Mouse (Mus musculus) forebrain, embryonic 15.5 days (tissue): ENCODE results near the gene Cyyr1. TPM values are rescaled to one million over a fixed set of nuclear protein-coding genes. Genes with fewer than 3 reads are reported as not detected.
"Not testable (repeated sequence)": the region's sequence is repeated elsewhere in the genome, so short reads cannot be mapped to it uniquely, and the experiment has no call there.

Source experiments
- ATAC-seq: fragments of 200-750 bp; cut with Nextera tagmentation; replicated peaks from 2 replicates; pipeline ENCODE4 v1.8.0; 2017; ENCODE audit warnings: mild to moderate bottlenecking, moderate TSS enrichment, moderate library complexity
- H3K27ac ChIP-seq: fragments of 300-500 bp; sonication (generic); replicated peaks from 2 replicates; pipeline ENCODE4 v1.5.1; 2015; ENCODE audit warnings: mild to moderate bottlenecking, inconsistent platforms
- H3K27me3 ChIP-seq: fragments of 300-500 bp; sonication (generic); 2 replicates; pipeline ENCODE4 v1.6.1; 2015; ENCODE audit warnings: inconsistent platforms
- H3K36me3 ChIP-seq: fragments of 300-500 bp; sonication (generic); 2 replicates; pipeline ENCODE4 v1.6.1; 2015; ENCODE audit warnings: mild to moderate bottlenecking, inconsistent platforms
- H3K4me1 ChIP-seq: fragments of 300-500 bp; sonication (generic); 2 replicates; pipeline ENCODE4 v1.6.1; 2015; ENCODE audit warnings: inconsistent platforms
- H3K4me2 ChIP-seq: fragments of 300-500 bp; sonication (generic); replicated peaks from 2 replicates; pipeline ENCODE4 v1.6.1; 2015; ENCODE audit warnings: mild to moderate bottlenecking, inconsistent platforms
- H3K4me3 ChIP-seq: fragments of 300-500 bp; sonication (generic); 2 replicates; pipeline ENCODE4 v1.5.1; 2015; ENCODE audit warnings: mild to moderate bottlenecking, inconsistent platforms
- H3K9ac ChIP-seq: fragments of 300-500 bp; sonication (generic); replicated peaks from 2 replicates; pipeline ENCODE4 v1.6.1; 2015; ENCODE audit warnings: mild to moderate bottlenecking, inconsistent platforms
- H3K9me3 ChIP-seq: fragments of 300-500 bp; sonication (generic); 2 replicates; pipeline ENCODE4 v1.6.1; 2016; ENCODE audit warnings: inconsistent platforms
- WGBS: fragments of 180-500 bp; shearing (Covaris S2); methylation state at CpG from one replicate; pipeline ENCODE4 v1.1.7; 2015; ENCODE audit warnings: mixed read lengths; 5-methylcytosine and 5-hydroxymethylcytosine counted together
- polyA plus RNA-seq: library from polyadenylated mRNA; unstranded; fragments of >200 nt; fragmentation: Nextera tagmentation; extraction: Ambion mirVana; gene quantifications from 2 replicates; pipeline ENCODE4 v1.2.1, GENCODE M21; 2015

The Cyyr1 gene
- polyA plus RNA-seq = 2.0 and 2.6 TPM in 2 replicates

DNA sequence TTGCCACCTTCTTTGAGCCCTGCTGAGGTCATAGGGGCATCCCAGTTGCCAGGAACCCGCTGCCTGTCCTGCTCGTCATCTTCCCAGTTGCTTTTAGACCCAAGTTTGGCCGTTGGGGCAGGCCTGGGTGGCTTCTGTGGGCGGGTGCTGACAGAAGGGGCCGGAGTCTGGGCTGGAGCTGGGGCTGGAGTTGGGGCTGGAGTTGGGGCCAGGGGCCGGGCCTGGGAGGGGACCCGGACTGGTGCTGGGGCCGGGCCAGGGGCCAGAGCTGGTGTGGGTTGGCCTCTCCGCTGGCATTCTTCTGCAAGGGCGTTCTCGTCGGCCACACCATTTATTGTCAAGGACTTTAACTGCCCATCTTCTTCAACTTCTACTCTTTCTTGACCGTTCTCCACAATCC lies at the start of gene Cyyr1:
TSS of gene Cyyr1 (minus strand) at position 101 of the 400 bp plus-strand sequence.
- WGBS = 85% methylated on average over 12 of the region's 13 CpGs
- H3K9me3 ChIP-seq = not testable (repeated sequence)

DNA sequence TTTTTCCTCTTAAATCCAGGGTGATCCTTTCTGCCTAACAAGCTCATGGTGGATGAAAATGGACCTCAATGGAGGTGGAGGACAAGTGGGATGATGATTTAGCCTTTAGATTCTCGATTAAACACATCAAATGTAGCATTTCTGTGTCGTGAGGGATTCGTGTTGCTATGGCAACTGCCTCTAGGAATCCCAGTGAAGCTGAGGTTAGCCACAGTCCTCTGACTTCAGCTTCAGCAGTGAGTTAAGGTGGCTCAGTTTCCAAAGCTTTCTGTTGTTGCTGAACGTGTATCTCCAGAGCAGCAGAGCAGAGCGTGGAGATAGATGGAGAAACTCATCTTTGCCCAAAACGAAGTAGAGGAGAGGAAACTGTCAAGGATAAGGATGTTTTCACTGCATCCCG lies 35.6 kb upstream of the Cyyr1 start:
- WGBS = 65% methylated on average over 7 of the region's 7 CpGs
- no peak for ATAC-seq
- Histone ChIP-seq H3K27ac (no peak overlapping the region), H3K36me3 (no peaks in the 10 kb centered on the region), H3K4me3 (no peak overlapping the region), H3K27me3 (no peaks in the 10 kb centered on the region), H3K9ac (no peak overlapping the region), H3K4me1 (no peaks in the 10 kb centered on the region), H3K4me2 (no peak overlapping the region), H3K9me3 (no peaks in the 10 kb centered on the region)

More for the DNA sequence above, at the start of gene Cyyr1:
- H3K27ac ChIP-seq, H3K4me2 ChIP-seq, ATAC-seq, H3K4me3 ChIP-seq, H3K27me3 ChIP-seq, H3K9ac ChIP-seq, H3K36me3 ChIP-seq: not testable (repeated sequence)
- peaks cover 13% of the 10 kb centered on the region for H3K4me1 ChIP-seq

DNA sequence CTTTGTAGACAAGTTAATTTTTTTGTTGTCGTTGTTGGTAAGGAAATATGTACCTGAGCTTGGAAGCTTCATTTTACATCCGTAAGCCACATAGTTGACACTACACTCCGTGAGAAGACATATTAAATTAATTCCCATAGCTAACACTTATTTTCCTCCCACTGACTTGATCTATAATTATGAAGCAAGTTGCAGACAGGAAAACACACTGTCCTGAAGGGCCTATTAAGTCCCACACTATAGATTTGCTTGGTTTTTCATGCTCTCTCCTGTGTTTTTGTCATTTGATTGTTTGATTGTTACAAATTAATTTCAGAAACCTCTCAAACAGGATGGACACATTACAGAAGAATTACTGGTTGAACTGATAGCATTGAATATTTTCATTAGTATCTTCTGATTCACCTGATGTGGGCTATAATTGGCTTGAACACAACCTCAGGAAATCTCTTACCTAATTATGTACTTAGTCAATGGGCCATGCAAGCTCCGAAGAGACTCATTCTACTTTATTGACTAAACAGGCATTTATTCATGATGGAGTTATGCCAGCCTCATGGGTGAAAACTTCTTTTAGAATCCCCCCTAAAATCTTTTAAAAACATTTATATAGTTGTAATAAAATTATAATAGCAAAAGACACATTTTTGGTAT lies 34.5 kb upstream of the Cyyr1 start:
- Histone ChIP-seq H3K4me1 (no peaks in the 10 kb centered on the region), H3K36me3 (no peaks in the 10 kb centered on the region)
- no peak for ATAC-seq

DNA sequence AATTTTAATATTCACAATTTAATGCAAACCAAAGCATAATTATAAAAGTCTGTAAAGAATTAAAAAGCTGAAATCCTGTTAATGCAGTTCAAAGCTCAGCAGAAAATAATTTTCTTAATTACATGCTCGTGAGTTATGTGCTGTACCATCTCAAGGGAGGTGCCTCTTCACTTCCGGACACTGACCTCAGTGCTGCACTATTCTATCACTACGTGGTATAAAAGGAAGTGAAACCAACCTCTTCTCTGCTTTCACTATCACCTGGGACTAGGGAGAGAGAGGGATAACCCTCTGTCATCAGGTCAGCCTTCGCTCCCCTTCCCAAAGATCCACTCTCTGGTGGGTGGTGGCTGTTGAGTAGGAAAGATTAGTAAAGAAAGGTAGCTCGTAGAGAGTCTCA lies 13.3 kb upstream of the Cyyr1 start:
- H3K9ac ChIP-seq = no peak overlapping the region
- H3K4me1 ChIP-seq = no peaks in the 10 kb centered on the region
- H3K4me2 ChIP-seq = no peak overlapping the region
- H3K27ac ChIP-seq = no peak overlapping the region
- H3K27me3 ChIP-seq = no peaks in the 10 kb centered on the region
- no peaks in the 10 kb centered on the region for H3K9me3 ChIP-seq
- H3K36me3 ChIP-seq = no peaks in the 10 kb centered on the region
- ATAC-seq = no peak
- no peak overlapping the region for H3K4me3 ChIP-seq
- WGBS = 83% methylated on average over 5 of the region's 5 CpGs

More for the DNA sequence above, 34.5 kb upstream of the Cyyr1 start:
- Histone ChIP-seq H3K27ac (no peak overlapping the region), H3K9ac (no peak overlapping the region), H3K27me3 (no peaks in the 10 kb centered on the region), H3K4me3 (no peak overlapping the region), H3K4me2 (no peak overlapping the region), H3K9me3 (no peaks in the 10 kb centered on the region)
- 86% methylated on average over 4 of the region's 4 CpGs for WGBS

DNA sequence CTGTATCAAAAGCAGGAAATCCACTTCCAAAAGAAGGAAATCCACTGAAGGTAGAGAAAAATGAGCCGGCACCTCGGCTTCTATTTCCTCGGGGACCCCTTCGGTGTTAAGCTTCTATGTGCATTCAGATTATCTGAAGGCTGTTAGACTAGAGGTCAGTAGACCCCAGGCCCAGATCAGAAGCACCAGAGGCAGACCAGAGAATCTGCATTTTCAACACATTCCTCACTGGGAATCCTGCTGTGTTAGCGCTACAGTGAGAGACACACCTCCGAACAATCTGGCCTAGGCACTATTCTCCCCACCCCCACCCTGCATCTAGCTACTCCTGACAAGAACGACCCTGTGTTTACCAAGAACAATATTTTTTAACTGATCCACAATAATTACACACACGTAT lies 641 bp upstream of the Cyyr1 start:
- Histone ChIP-seq H3K27ac (no peak overlapping the region), H3K27me3 (no peaks in the 10 kb centered on the region), H3K4me3 (no peak overlapping the region), H3K9ac (no peak overlapping the region), H3K36me3 (no peaks in the 10 kb centered on the region), H3K4me1 (peaks cover 13% of the 10 kb centered on the region), H3K4me2 (no peak overlapping the region), H3K9me3 (no peaks in the 10 kb centered on the region)
- no peak for ATAC-seq
- WGBS = 60% methylated on average over 8 of the region's 8 CpGs

DNA sequence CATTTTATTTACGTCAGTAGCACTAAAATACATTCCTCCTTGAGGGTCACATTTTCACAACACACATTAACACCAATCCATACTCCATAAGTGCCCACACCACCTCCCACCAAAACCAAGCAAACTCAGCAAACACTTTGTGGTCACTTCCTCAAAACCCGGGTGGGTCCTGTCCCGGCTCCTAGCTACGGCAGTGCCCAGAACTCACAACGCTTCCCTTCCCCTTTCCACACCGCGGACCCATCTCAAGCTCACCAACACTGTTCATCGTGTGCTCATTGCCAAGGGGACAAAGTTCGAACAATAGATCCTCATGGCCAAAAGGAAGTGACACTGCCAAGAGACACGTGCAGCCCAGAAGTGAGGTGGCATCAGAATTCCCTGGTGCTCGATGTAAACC lies 1.2 kb downstream of the Cyyr1 start:
- not testable (repeated sequence) for ATAC-seq, H3K27me3 ChIP-seq, H3K27ac ChIP-seq, H3K4me3 ChIP-seq, H3K4me2 ChIP-seq, H3K9ac ChIP-seq, H3K36me3 ChIP-seq, H3K9me3 ChIP-seq
- 100% methylated on average over 1 of the region's 11 CpGs for WGBS
- H3K4me1 ChIP-seq = peaks cover 13% of the 10 kb centered on the region

DNA sequence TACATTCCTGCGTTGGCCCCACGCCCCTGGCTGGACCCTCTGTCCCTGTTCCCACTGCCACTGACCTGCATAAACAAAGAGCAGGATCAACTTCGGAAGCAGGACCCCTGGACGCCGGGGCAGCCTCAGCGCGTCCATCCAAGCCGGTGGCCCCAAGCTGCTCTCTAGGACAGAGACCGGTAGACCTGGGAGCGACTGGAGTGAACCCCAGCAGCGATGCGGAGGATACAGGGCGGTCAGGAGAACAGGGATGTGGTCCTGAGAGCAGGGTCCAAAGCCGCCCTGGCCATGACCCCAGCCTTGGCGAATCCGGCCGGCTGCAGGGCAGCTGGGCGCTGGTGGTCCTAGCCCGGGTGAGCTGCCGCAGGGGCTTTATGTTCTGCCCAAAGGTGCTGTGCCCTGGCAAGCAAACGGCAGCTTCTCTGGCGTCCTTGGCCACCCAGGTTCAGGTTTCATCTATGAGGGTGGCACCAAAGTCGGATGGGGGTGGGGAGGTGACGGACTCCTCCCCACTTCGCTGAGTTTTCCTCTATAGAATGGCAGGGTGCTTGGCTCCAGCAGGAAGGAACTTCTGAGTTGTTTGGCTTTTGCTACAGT lies 3.1 kb downstream of the Cyyr1 start:
- Histone ChIP-seq H3K4me1 (peaks cover 13% of the 10 kb centered on the region), H3K27me3 (no peaks in the 10 kb centered on the region), H3K27ac (no peak overlapping the region), H3K4me3 (peak overlapping the region; percentile 32), H3K9ac (peak overlapping the region; percentile 41), H3K4me2 (peak overlapping the region; percentile 53), H3K9me3 (no peaks in the 10 kb centered on the region), H3K36me3 (no peaks in the 10 kb centered on the region)
- 2% methylated on average over 25 of the region's 25 CpGs for WGBS
- ATAC-seq = peak; percentile 51

DNA sequence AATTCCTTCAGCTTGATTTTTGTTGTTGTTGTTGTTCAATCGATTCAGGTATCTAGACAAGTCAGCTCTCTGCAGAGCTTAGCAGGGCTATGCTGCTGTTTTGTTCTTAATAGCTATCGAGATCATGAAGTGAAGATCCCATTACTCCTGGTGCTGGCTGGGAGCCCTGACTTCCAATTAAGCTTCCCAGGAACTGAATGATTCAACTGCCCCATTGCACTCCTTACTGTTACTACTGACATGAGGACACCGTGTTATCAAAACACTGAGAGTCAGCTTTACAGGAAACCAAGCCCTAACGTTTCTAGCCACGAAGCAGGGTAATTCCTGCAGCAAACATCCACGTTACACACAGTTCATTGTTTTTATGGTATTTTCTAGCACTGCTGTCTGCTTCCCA lies 6.7 kb downstream of the Cyyr1 start:
- 63% methylated on average over 6 of the region's 6 CpGs for WGBS
- no peak overlapping the region for H3K27ac ChIP-seq
- H3K27me3 ChIP-seq = no peaks in the 10 kb centered on the region
- no peak for ATAC-seq
- no peak overlapping the region for H3K4me2 ChIP-seq
- no peak overlapping the region for H3K4me3 ChIP-seq
- no peaks in the 10 kb centered on the region for H3K9me3 ChIP-seq
- H3K4me1 ChIP-seq = peaks cover 13% of the 10 kb centered on the region
- H3K9ac ChIP-seq = no peak overlapping the region
- H3K36me3 ChIP-seq = no peaks in the 10 kb centered on the region

DNA sequence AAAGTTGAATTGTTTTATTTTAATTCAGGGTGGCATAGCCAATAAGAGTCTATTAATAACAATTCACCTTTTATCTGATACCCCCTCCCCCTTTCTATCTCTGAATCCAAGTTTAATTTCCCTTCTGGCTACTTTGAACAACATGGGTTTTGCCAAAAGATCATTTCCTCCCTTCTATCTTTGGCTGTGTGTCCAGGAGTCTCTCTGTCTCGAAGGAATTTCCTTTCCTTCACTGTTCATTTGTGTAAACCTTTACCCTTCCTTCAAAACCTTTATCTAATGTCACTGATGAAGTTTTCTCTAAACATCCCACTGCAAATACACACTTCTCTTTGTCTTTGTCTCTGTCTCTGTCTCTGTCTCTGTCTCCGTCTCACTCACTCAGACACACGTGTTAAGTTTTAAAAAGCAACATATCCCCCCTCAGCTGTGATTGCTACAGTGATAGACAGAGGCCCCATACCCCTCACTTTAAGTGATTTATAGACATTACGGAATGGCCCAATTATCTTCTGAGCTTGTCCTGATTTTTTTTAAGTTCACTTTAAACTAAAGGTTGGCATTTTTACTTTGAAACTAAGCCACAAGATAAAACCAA lies 11.4 kb downstream of the Cyyr1 start:
- no peak overlapping the region for H3K4me3 ChIP-seq
- H3K9ac ChIP-seq = no peak overlapping the region
- no peaks in the 10 kb centered on the region for H3K27me3 ChIP-seq
- no peaks in the 10 kb centered on the region for H3K4me1 ChIP-seq
- 78% methylated on average over 4 of the region's 4 CpGs for WGBS
- no peak for ATAC-seq
- H3K9me3 ChIP-seq = no peaks in the 10 kb centered on the region
- no peak overlapping the region for H3K27ac ChIP-seq
- no peaks in the 10 kb centered on the region for H3K36me3 ChIP-seq
- H3K4me2 ChIP-seq = no peak overlapping the region

DNA sequence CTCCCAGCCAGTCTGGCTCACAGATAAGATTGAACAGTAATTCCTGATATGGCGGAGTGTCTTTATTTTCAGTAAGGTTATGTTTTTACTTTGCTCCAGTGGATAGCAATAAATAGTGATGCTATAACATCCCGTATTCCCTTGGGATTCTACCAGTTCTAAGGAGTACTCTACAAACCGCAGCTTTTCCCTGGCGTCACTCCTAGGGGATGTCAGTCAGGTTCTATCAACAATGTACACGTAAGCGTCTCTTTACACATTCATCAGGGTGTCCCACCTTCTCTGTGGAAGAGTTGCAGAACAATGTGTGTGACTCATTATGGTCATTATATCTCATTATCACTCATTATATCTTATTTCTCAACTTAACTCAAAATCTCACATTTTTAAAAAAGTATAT lies 12.2 kb downstream of the Cyyr1 start:
- H3K4me1 ChIP-seq = no peaks in the 10 kb centered on the region
- no peak overlapping the region for H3K4me3 ChIP-seq
- H3K9ac ChIP-seq = no peak overlapping the region
- H3K27me3 ChIP-seq = no peaks in the 10 kb centered on the region
- no peaks in the 10 kb centered on the region for H3K9me3 ChIP-seq
- no peaks in the 10 kb centered on the region for H3K36me3 ChIP-seq
- H3K27ac ChIP-seq = no peak overlapping the region
- no peak for ATAC-seq
- H3K4me2 ChIP-seq = no peak overlapping the region
- WGBS = 93% methylated on average over 6 of the region's 6 CpGs

DNA sequence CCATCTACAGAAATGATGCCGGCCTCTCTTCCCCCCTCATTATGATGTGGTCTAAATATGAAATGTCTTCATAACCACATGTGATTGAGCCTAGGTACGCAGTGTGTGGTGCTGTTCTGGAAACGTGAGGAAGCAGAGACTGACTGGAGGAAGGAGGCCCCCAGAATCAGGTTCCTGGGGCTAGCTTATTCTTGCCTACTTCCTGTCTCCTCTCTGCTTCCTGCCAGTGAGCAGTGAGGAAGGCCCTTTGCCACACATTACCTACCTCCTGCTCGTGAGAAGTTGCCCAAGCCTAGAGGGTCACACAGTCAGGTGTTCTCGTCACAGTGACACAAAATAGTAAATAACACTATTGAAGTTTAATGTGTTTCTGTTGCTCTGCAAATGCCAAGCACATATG lies 14.8 kb downstream of the Cyyr1 start:
- Histone ChIP-seq H3K4me1 (no peaks in the 10 kb centered on the region), H3K27ac (no peak overlapping the region), H3K4me3 (no peak overlapping the region), H3K4me2 (no peak overlapping the region), H3K36me3 (no peaks in the 10 kb centered on the region), H3K9ac (no peak overlapping the region), H3K9me3 (no peaks in the 10 kb centered on the region), H3K27me3 (no peaks in the 10 kb centered on the region)
- no peak for ATAC-seq
- 88% methylated on average over 5 of the region's 5 CpGs for WGBS

DNA sequence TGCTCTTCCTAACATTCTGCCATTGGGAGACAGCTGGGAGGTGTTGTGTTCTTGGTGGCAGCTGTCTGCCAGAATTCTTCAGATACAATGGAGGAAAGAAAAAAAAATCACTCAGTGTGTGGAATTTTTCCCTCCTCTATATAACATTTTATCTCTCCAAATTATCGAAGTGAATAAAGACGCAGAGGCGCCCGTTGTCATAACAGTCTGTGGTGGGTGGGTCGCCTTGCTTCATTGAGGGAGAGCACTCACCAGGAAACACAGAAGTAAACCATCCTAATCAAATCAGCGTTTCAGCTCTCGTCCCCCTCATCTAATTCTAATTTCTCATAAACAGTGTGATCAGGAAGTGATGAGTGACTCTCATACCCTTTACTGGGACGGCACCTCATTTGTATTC lies 17.1 kb downstream of the Cyyr1 start:
- WGBS = 86% methylated on average over 8 of the region's 8 CpGs
- no peak for ATAC-seq

More for the DNA sequence above, 17.1 kb downstream of the Cyyr1 start:
- H3K4me1 ChIP-seq = no peaks in the 10 kb centered on the region
- H3K4me3 ChIP-seq = no peak overlapping the region
- H3K27me3 ChIP-seq = no peaks in the 10 kb centered on the region
- H3K36me3 ChIP-seq = no peaks in the 10 kb centered on the region
- no peaks in the 10 kb centered on the region for H3K9me3 ChIP-seq
- no peak overlapping the region for H3K4me2 ChIP-seq
- no peak overlapping the region for H3K27ac ChIP-seq
- no peak overlapping the region for H3K9ac ChIP-seq
